Mouse (Mus musculus) ES-Bruce4 (cell line): ENCODE measurements around the gene Cand1. TPM values are rescaled to one million over a fixed set of nuclear protein-coding genes. Genes with fewer than 3 reads are reported as not detected.

Experiments used
- H3K27ac ChIP-seq: 2 replicates; pipeline ENCODE4 v1.5.1; 2012; ENCODE audit warnings: low read length, inconsistent platforms; ENCODE audit not compliant: insufficient read depth
- H3K27me3 ChIP-seq: 2 replicates; pipeline ENCODE4 v1.6.1; 2012; ENCODE audit warnings: mild to moderate bottlenecking, low read length, inconsistent platforms; ENCODE audit not compliant: control insufficient read depth, poor library complexity, insufficient read depth, severe bottlenecking
- H3K36me3 ChIP-seq: 2 replicates; pipeline ENCODE4 v1.6.1; 2012; ENCODE audit warnings: inconsistent platforms, mild to moderate bottlenecking, low read length, moderate library complexity; ENCODE audit not compliant: control insufficient read depth, poor library complexity, insufficient read depth, severe bottlenecking
- H3K4me1 ChIP-seq: one replicate; pipeline ENCODE4 v1.8.1; 2011; ENCODE audit warnings: low read length; ENCODE audit not compliant: control insufficient read depth, insufficient read depth
- H3K4me3 ChIP-seq: 2 replicates; pipeline ENCODE4 v1.5.1; 2011; ENCODE audit warnings: low read depth, mild to moderate bottlenecking, low read length
- H3K9ac ChIP-seq: 2 replicates; pipeline ENCODE4 v1.6.1; 2012; ENCODE audit warnings: low read depth, mild to moderate bottlenecking, inconsistent platforms; ENCODE audit not compliant: poor library complexity, severe bottlenecking
- H3K9me3 ChIP-seq: replicated peaks from 2 replicates; pipeline ENCODE4 v1.6.1; 2012; ENCODE audit warnings: mild to moderate bottlenecking, low read length, inconsistent platforms; ENCODE audit not compliant: control insufficient read depth, poor library complexity, insufficient read depth, severe bottlenecking
- CTCF ChIP-seq: IDR thresholded peaks from one replicate; pipeline ENCODE4 v1.8.1; 2011; ENCODE audit warnings: low read depth, low read length
- EP300 ChIP-seq: IDR thresholded peaks from 2 replicates; pipeline ENCODE4 v1.6.1; 2011; ENCODE audit warnings: low read depth, low read length; ENCODE audit not compliant: insufficient read depth
- POLR2A ChIP-seq: IDR thresholded peaks from one replicate; pipeline ENCODE4 v1.8.1; 2011; ENCODE audit warnings: low read length; ENCODE audit not compliant: insufficient read depth
- polyA plus RNA-seq: library from polyadenylated mRNA; stranded (reverse); fragments of >200 nt; gene quantifications from 2 replicates; pipeline ENCODE4 v1.2.4, GENCODE M21; 2011; ENCODE audit warnings: low read depth; ENCODE audit not compliant: missing spikeins, insufficient read depth, insufficient read length

Gene Cand1
- polyA plus RNA-seq, 1 experiment, result 170 TPM

DNA sequence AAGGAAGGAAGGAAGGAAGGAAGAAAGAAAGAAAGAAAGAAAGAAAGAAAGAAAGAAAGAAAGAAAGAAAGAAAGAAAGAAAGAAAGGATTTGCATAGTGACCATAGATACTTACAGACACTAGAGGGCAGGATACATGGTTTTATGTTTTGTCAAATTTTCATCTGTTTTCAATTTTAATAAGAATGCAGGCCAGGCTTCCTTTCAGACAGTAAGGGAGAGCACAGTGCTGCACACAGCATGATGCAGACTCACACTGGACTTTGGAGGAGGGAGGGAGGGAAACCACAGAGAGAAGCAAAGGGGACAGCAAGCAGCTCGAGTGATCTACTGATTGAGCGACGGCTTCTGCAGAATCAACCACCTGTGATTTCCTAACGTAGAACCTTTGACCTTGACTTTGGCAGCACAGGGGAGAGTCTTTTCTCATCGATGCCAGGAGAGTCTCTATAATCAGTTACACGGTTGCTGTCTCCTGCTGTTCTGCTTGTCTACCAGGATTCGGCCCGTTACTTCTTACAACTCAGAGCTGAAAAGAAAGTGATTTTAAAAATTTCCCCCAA lies 78.0 kb downstream of the Cand1 start:
- Histone ChIP-seq H3K27ac (no peak overlapping the region), H3K9me3 (no peaks in the 10 kb centered on the region; the same call in 1 of the 2 replicates), H3K36me3 (no peaks in the 10 kb centered on the region), H3K9ac (no peak overlapping the region), H3K27me3 (no peaks in the 10 kb centered on the region), H3K4me3 (no peak overlapping the region), H3K4me1 (no peaks in the 10 kb centered on the region)
- TF ChIP-seq EP300, result no peak
- no peak for TF ChIP-seq CTCF
- TF ChIP-seq POLR2A, result no peak

DNA sequence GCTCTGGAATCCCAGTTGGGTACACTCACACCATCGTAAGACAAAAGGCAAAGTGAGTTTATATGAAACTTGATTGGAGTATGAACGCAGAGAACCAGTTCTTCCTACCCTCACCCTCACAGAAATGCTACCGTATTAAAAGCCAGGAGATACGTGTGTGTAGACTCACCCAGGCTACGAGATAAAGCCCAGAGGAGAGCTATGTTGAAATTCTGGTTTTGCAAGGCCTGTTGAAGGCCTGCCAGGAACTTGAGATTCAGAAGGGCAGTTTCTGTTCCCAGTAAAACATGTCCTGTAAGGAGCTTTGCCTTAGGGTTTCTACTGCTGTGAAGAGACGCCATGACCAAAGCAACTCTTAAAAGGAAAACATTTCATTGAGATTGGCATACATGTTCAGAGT lies 79.7 kb downstream of the Cand1 start:
- H3K27me3 ChIP-seq, result no peaks in the 10 kb centered on the region
- H3K27ac ChIP-seq, result no peak overlapping the region
- TF ChIP-seq POLR2A, result no peak
- TF ChIP-seq CTCF, result no peak
- no peak for TF ChIP-seq EP300

DNA sequence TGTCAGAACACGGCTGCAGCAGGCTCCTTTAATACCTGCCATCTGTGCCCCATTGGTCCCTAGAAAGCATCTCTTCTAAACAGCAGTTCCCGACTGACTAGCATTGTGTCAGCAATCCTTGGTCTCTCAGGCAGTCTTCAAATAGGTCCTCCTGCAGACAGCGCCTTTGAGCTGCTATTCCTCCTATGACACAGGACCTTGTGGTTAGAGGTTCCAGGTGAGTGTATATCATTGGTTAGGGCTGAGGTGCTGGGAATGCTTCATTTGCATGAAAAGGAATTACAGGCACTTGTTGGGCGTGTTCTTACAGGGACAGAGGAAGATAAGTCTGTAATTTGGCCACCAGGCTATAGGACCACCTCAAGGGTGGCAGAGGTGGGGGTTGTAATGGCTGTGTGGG lies 90.6 kb downstream of the Cand1 start:
- Histone ChIP-seq H3K9me3 (no peaks in the 10 kb centered on the region), H3K27me3 (no peaks in the 10 kb centered on the region), H3K27ac (no peak overlapping the region), H3K4me3 (no peak overlapping the region), H3K4me1 (no peaks in the 10 kb centered on the region), H3K36me3 (no peaks in the 10 kb centered on the region), H3K9ac (no peak overlapping the region)
- TF ChIP-seq CTCF (no peak), EP300 (no peak), POLR2A (no peak)

More for the DNA sequence above, 79.7 kb downstream of the Cand1 start:
- H3K36me3 ChIP-seq, result no peaks in the 10 kb centered on the region
- H3K9me3 ChIP-seq, result no peaks in the 10 kb centered on the region; the same call in 1 of the 2 replicates
- H3K4me1 ChIP-seq, result no peaks in the 10 kb centered on the region
- no peak overlapping the region for H3K4me3 ChIP-seq
- H3K9ac ChIP-seq, result no peak overlapping the region

Other genes starting within 250 kb of the Cand1 start
- gene Grip1, start 213.8 kb upstream of the Cand1 start, polyA plus RNA-seq, result 10.3 and 12.6 TPM in 2 replicates